Mouse (Mus musculus): ENCODE results near the gene Gipc3. TPM values are rescaled to one million over a fixed set of nuclear protein-coding genes. Genes with fewer than 3 reads are reported as not detected.
A peak's percentile ranks its signal among the peaks of the same experiment; 100 is the strongest.

Gipc3 gene
- total and polyA plus RNA-seq, 3 experiments: 0.08 to 0.09 TPM; not detected in 1

DNA sequence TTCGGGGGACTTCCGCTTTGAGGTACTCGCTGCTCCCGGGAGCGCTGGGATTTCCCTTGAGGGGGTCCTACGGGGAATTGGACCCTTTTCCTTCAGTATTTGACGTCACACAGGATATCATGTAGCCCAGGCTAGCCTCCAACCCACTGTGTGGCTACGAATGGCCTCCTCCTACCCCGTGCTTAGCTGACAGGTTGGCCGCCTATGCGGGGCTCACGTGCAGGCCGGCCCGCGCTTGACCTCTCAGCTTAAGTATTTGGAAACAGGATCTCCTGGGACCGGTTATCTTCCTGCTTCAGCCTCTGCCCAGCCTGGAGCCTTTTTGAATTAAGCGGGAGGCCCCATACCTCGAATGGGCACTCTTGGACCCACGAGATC, 41.5 kb upstream of the Gipc3 start (continued):
- TF ChIP-seq CHD2 (IDR thresholded peaks at IDR 0.05; ENCODE audit: low read length): no peak
- no peak; the same call in 1 of the 2 replicates for TF ChIP-seq TCF12 (IDR thresholded peaks at IDR 0.05; ENCODE audit: low read depth, low read length)
- TF ChIP-seq RCOR1 (conservative IDR thresholded peaks at IDR 0.05; ENCODE audit: low read depth, low read length): peak; percentile 39; the same call in 1 of the 2 replicates
- TF ChIP-seq MAX (IDR thresholded peaks at IDR 0.05; ENCODE audit: low read length): no peak; the same call in 1 of the 2 replicates
- TF ChIP-seq USF2 (conservative IDR thresholded peaks at IDR 0.05; ENCODE audit: low read depth, low read length): no peak
- TF ChIP-seq KAT2A (IDR thresholded peaks at IDR 0.05; ENCODE audit: insufficient replicate concordance, low read length): 0 out of 2 replicates have a peak, but pooled peaks have one; percentile 4
- peak; percentile 24; the same call in 1 of the 2 replicates for TF ChIP-seq MAZ (IDR thresholded peaks at IDR 0.05; ENCODE audit: low read depth, low read length)
- TF ChIP-seq ELF1 (IDR thresholded peaks at IDR 0.05; ENCODE audit: low read depth, low read length): no peak

DNA sequence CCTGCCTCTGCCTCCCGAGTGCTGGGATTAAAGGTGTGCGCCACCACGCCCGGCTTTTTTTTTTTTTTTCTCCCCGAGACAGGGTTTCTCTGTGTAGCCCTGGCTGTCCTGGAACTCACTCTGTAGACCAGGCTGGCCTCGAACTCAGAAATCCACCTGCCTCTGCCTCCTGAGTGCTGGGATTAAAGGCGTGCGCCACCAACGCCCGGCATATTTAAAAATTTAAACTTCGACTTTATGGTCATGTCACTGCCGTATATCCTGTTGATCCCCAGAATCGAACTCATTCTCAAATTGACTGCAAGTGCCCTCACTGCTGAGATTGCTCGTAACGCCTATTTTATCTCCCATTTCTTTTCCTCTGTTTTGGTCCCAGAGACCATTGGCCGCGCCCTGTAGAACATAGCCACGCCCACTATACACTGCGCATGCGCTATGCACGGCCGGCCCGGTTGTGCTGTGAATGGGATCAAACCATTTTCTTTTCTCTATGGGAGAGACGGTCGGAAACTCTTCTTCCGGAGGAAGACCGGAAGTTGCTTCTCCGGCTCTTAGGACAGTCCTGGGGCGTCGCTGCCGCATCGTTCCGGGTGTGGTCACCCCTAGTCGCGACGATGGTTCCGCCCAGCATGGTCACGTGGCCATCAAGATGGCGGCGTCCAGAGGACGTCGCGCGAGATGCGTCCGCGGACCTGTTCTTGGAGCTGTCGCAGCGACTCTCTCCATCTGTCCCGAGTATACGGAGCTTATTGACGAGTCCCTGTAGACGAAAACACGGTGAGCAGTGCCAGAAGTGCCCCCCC, 40.9 kb upstream of the Gipc3 start, which contains the start of the genes Dohh and Gm48551:
Gene Dohh, plus strand, starts transcription at position 627 of the 803 bp plus-strand sequence.
Gene Gm48551, plus strand, starts transcription at position 665 of the 803 bp plus-strand sequence.
- no peaks in the 10 kb centered on the region for H3K9me3 ChIP-seq (replicated peaks; ENCODE audit: low read length)
- peak within 1 kb of the TSS; percentile 84 for H3K9ac ChIP-seq (ENCODE audit: insufficient read depth, low read depth)
- DNase-seq (ENCODE audit: extremely low read depth): peak; percentile 99
- peak within 1 kb of the TSS; percentile 64 for H3K4me2 ChIP-seq (ENCODE audit: insufficient read depth, low read depth, poor library complexity, severe bottlenecking)
- peak within 1 kb of the TSS; percentile 49; the same call in 1 of the 2 replicates for H3K27ac ChIP-seq (ENCODE audit: insufficient read depth, low read depth)
- H3K4me3 ChIP-seq (replicated peaks in 1 of 3; ENCODE audit: low read depth in 2 of 3, low read length in 2 of 3, poor library complexity in 1 of 3): peak within 1 kb of the TSS; percentile 82 to 96 (median 87)
- in situ Hi-C loops (cut with MboI; ENCODE audit: low pct_ligation_motif_present, low pct_unique_long_range_greater_than_20kb, low sequenced_read_pairs): loop anchor here (5.0 kb wide), 1 partner anchor 148 kb away; no protein-coding TSS in a partner anchor
- dilution Hi-C loops (cut with MboI; ENCODE audit: extremely low pct_ligation_motif_present, extremely low pct_unique_long_range_greater_than_20kb, low sequenced_read_pairs): no loop called here
- H3K27me3 ChIP-seq (replicated peaks): no peaks in the 10 kb centered on the region
- H3K79me2 ChIP-seq (replicated peaks; ENCODE audit: control insufficient read depth, extremely low read depth, insufficient read depth, poor library complexity, severe bottlenecking): peaks cover 19% of the 10 kb centered on the region
- H3K36me3 ChIP-seq (replicated peaks in 1 of 2; ENCODE audit: control insufficient read depth in 1 of 2, insufficient read depth in 1 of 2, low read length in 1 of 2): peaks cover 33 to 35% of the 10 kb centered on the region in 2 experiments
- peaks cover 6 to 23% of the 10 kb centered on the region in 2 experiments for H3K4me1 ChIP-seq (ENCODE audit: control insufficient read depth in 1 of 2, insufficient read depth in 2 of 2)
- TF ChIP-seq CHD2 (IDR thresholded peaks at IDR 0.05; ENCODE audit: low read length) (peak; percentile 95), ZKSCAN1 (IDR thresholded peaks at IDR 0.05; ENCODE audit: borderline replicate concordance, low read depth, low read length) (no peak), BHLHE40 (IDR thresholded peaks at IDR 0.05; ENCODE audit: low read depth, low read length) (peak; percentile 68; the same call in 1 of the 2 replicates), EP300 (IDR thresholded peaks at IDR 0.05; ENCODE audit: low read length) (no peak), SMC3 (IDR thresholded peaks at IDR 0.05; ENCODE audit: low read depth, low read length) (no peak), ETS1 (conservative IDR thresholded peaks at IDR 0.05; ENCODE audit: low read depth, low read length) (no peak), SIN3A (IDR thresholded peaks at IDR 0.05; ENCODE audit: low read length) (peak; percentile 95), PAX5 (IDR thresholded peaks at IDR 0.05; ENCODE audit: low read length) (no peak), USF1 (IDR thresholded peaks at IDR 0.05; ENCODE audit: low read depth, low read length) (peak; percentile 98), KAT2A (IDR thresholded peaks at IDR 0.05; ENCODE audit: insufficient replicate concordance, low read length) (peak; percentile 75; the same call in 1 of the 2 replicates), MYC (IDR thresholded peaks at IDR 0.05; ENCODE audit: low read depth, low read length) (peak; percentile 87), MAX (IDR thresholded peaks at IDR 0.05; ENCODE audit: low read length) (peak; percentile 98), RAD21 (IDR thresholded peaks at IDR 0.05; ENCODE audit: low read depth, low read length) (no peak), MAZ (IDR thresholded peaks at IDR 0.05; ENCODE audit: low read depth, low read length) (no peak), RCOR1 (conservative IDR thresholded peaks at IDR 0.05; ENCODE audit: low read depth, low read length) (no peak), NRF1 (IDR thresholded peaks at IDR 0.05; ENCODE audit: low read depth, low read length) (peak; percentile 100), HCFC1 (IDR thresholded peaks at IDR 0.05; ENCODE audit: low read depth, low read length) (peak; percentile 89), TBP (conservative IDR thresholded peaks at IDR 0.05; ENCODE audit: low read depth, low read length) (peak; percentile 94), E2F4 (IDR thresholded peaks at IDR 0.05; ENCODE audit: insufficient replicate concordance, low read depth, low read length) (no peak), JUND (conservative IDR thresholded peaks at IDR 0.05; ENCODE audit: low read depth, low read length) (no peak), USF2 (conservative IDR thresholded peaks at IDR 0.05; ENCODE audit: low read depth, low read length) (peak; percentile 95), NELFE (IDR thresholded peaks at IDR 0.05; ENCODE audit: low read depth, low read length) (peak; percentile 92), UBTF (IDR thresholded peaks at IDR 0.05; ENCODE audit: low read depth, low read length) (no peak), MXI1 (IDR thresholded peaks at IDR 0.05; ENCODE audit: low read depth, low read length) (peak; percentile 90), CTCF (conservative IDR thresholded peaks at IDR 0.05 in 1 of 2, IDR thresholded peaks at IDR 0.05 in 1 of 2; ENCODE audit: low read depth in 2 of 2, low read length in 2 of 2) (no peak), GABPA (IDR thresholded peaks at IDR 0.05; ENCODE audit: insufficient replicate concordance, low read depth, low read length) (no peak; the same call in 1 of the 2 replicates), JUN (IDR thresholded peaks at IDR 0.05; ENCODE audit: insufficient read depth, low read depth, low read length) (no peak), MAFK (IDR thresholded peaks at IDR 0.05; ENCODE audit: insufficient replicate concordance, low read length) (no peak), CHD1 (IDR thresholded peaks at IDR 0.05; ENCODE audit: low read depth, low read length) (peak; percentile 99), ZMIZ1 (IDR thresholded peaks at IDR 0.05; ENCODE audit: low read depth, low read length) (peak; percentile 81), POLR2AphosphoS2 (IDR thresholded peaks at IDR 0.05; ENCODE audit: low read depth, low read length) (peak; percentile 74; the same call in 1 of the 2 replicates), POLR2A (IDR thresholded peaks at IDR 0.05; ENCODE audit: low read depth, low read length) (peak; percentile 98), ZNF384 (IDR thresholded peaks at IDR 0.05; ENCODE audit: low read depth, low read length) (no peak)
